Mouse (Mus musculus): ENCODE data around the gene Vamp5. TPM values are rescaled to one million over a fixed set of nuclear protein-coding genes. Genes with fewer than 3 reads are reported as not detected.

Vamp5 gene
- polyA plus RNA-seq, 1 experiment from 2014 or later: 15.9 TPM

DNA sequence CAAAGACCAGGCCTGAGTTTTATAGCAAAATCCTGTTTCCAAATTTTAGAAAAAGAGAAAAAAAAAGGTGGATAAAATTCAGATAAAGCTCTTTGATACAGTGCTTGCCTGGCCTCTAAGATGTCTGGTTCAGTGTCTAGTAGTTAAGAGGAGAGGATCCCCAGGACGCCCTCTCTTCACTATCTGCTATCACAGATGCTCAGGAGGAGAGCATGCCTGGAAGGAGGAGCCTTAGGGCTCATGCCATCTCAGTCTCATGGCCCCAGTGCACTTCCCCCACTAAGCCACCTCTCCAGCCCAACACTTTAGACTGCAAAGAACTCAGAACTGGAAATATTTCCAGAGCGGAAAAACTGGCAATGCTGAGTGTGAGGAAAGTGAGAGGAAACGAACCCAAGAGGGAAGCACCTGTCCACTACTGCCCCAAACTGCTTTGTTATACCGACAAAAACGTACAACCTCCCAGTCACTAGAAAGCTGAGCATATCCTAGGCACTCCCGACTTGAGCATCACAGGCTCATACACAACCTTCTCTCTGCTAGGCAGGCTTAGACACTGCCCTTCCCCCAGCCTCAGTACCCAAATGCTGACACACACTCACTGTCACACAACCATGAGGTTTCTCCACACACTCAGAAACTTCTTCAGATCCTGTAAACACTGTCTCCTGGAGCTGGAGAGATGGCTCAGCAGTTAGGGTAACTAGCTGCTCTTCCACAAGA, 56.3 kb downstream of the Vamp5 start:
- Histone ChIP-seq H3K27me3 (no peaks in the 10 kb centered on the region), H3K4me2 (replicated peaks) (no peak overlapping the region), H3K27ac (no peak overlapping the region), H3K9ac (replicated peaks) (no peak overlapping the region), H3K4me3 (replicated peaks) (no peak overlapping the region), H3K4me1 (replicated peaks) (no peaks in the 10 kb centered on the region), H3K36me3 (peaks cover 99% of the 10 kb centered on the region), H3K9me3 (no peaks in the 10 kb centered on the region)
- 93% methylated on average over 6 of the region's 6 CpGs for WGBS
- ATAC-seq: no peak

DNA sequence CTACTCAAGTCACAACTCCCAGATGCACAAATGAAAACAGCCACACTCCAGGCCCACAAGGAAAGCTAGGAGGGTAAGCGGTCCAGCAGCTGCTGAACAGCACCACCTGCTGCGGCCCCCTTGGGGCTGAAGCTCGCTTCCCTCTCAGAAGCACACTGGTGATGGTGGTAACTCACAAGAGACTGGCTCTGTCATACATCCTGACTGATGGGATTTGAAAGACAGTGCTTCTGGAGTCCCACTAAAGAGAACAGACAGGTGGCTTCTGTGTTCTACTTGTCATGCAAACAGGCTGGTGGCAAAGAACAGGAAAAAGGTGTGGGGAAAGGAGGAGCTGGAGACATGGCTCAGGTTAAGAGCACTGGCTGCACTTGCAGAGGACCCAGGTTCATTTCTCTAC, 57.3 kb downstream of the Vamp5 start:
- no peak overlapping the region for H3K4me3 ChIP-seq (replicated peaks)
- no peaks in the 10 kb centered on the region for H3K27me3 ChIP-seq
- ATAC-seq: no peak
- H3K4me1 ChIP-seq (replicated peaks): no peaks in the 10 kb centered on the region
- 91% methylated on average over 3 of the region's 3 CpGs for WGBS
- no peak overlapping the region for H3K9ac ChIP-seq (replicated peaks)
- no peak overlapping the region for H3K27ac ChIP-seq
- no peaks in the 10 kb centered on the region for H3K9me3 ChIP-seq
- H3K36me3 ChIP-seq: peaks cover 99% of the 10 kb centered on the region
- no peak overlapping the region for H3K4me2 ChIP-seq (replicated peaks)

- H3K27ac ChIP-seq: no peak overlapping the region
- ATAC-seq: no peak
- no peaks in the 10 kb centered on the region for H3K9me3 ChIP-seq
- H3K4me1 ChIP-seq (replicated peaks): no peaks in the 10 kb centered on the region
- no peak overlapping the region for H3K4me3 ChIP-seq (replicated peaks)
- WGBS: 85% methylated on average over 11 of the region's 11 CpGs
- H3K9ac ChIP-seq (replicated peaks): no peak overlapping the region
- H3K36me3 ChIP-seq: peaks cover 88% of the 10 kb centered on the region
- no peaks in the 10 kb centered on the region for H3K27me3 ChIP-seq
- no peak overlapping the region for H3K4me2 ChIP-seq (replicated peaks)
Observed at GRCm38 (mm10) chr6:72319019-72319418, 61.2 kb downstream of the Vamp5 start.

Other genes starting within 250 kb of the Vamp5 start
- 2.2 and 3.8 TPM in 2 replicates for gene Atoh8, start 144.9 kb downstream of the Vamp5 start, polyA plus RNA-seq (2015; fragmentation: Nextera tagmentation; extraction: Ambion mirVana)
- not detected in 2 replicates for gene Sftpb, start 75.9 kb downstream of the Vamp5 start, polyA plus RNA-seq (2015; fragmentation: Nextera tagmentation; extraction: Ambion mirVana)
- 51.5 and 53.4 TPM in 2 replicates for gene Usp39, start 35.3 kb downstream of the Vamp5 start, polyA plus RNA-seq (2015; fragmentation: Nextera tagmentation; extraction: Ambion mirVana)
- 21.7 and 23.9 TPM in 2 replicates for gene 0610030E20Rik, start 33.2 kb downstream of the Vamp5 start, polyA plus RNA-seq (2015; fragmentation: Nextera tagmentation; extraction: Ambion mirVana)
- gene Tmem150a, start 25.0 kb downstream of the Vamp5 start, polyA plus RNA-seq (2015; fragmentation: Nextera tagmentation; extraction: Ambion mirVana): 10.3 and 11.5 TPM in 2 replicates
- gene Rnf181, start 13.5 kb downstream of the Vamp5 start, polyA plus RNA-seq (2015; fragmentation: Nextera tagmentation; extraction: Ambion mirVana): 127 and 132 TPM in 2 replicates
- 21.7 and 21.9 TPM in 2 replicates for gene Vamp8, start 10.2 kb upstream of the Vamp5 start, polyA plus RNA-seq (2015; fragmentation: Nextera tagmentation; extraction: Ambion mirVana)
- gene Ggcx, start 33.8 kb upstream of the Vamp5 start, polyA plus RNA-seq (2015; fragmentation: Nextera tagmentation; extraction: Ambion mirVana): 14.4 and 18.7 TPM in 2 replicates
- gene Mat2a, start 59.1 kb upstream of the Vamp5 start, polyA plus RNA-seq (2015; fragmentation: Nextera tagmentation; extraction: Ambion mirVana): 439 and 454 TPM in 2 replicates
- gene Sh2d6, start 141.2 kb upstream of the Vamp5 start, polyA plus RNA-seq (2015; fragmentation: Nextera tagmentation; extraction: Ambion mirVana): 1.5 TPM in 2 replicates
- 5.3 and 5.7 TPM in 2 replicates for gene Capg, start 163.9 kb upstream of the Vamp5 start, polyA plus RNA-seq (2015; fragmentation: Nextera tagmentation; extraction: Ambion mirVana)
- gene Elmod3, start 217.9 kb upstream of the Vamp5 start, polyA plus RNA-seq (2015; fragmentation: Nextera tagmentation; extraction: Ambion mirVana): 15.7 and 16.5 TPM in 2 replicates
- gene Retsat, start 218.0 kb upstream of the Vamp5 start, polyA plus RNA-seq (2015; fragmentation: Nextera tagmentation; extraction: Ambion mirVana): 5.0 and 6.2 TPM in 2 replicates
- 39.6 and 41.2 TPM in 2 replicates for gene Tgoln1, start 236.5 kb upstream of the Vamp5 start, polyA plus RNA-seq (2015; fragmentation: Nextera tagmentation; extraction: Ambion mirVana)